Mouse (Mus musculus) frontal cortex, postnatal 14 days (tissue): ENCODE results near the gene Fam117b.

Source experiments
- DNase-seq, 2 experiments: peaks; one replicate each; pipeline ENCODE4 v3.0.0; 2022; ENCODE audit warnings: low spot score in 2 of 2

Gene Fam117b

DNA sequence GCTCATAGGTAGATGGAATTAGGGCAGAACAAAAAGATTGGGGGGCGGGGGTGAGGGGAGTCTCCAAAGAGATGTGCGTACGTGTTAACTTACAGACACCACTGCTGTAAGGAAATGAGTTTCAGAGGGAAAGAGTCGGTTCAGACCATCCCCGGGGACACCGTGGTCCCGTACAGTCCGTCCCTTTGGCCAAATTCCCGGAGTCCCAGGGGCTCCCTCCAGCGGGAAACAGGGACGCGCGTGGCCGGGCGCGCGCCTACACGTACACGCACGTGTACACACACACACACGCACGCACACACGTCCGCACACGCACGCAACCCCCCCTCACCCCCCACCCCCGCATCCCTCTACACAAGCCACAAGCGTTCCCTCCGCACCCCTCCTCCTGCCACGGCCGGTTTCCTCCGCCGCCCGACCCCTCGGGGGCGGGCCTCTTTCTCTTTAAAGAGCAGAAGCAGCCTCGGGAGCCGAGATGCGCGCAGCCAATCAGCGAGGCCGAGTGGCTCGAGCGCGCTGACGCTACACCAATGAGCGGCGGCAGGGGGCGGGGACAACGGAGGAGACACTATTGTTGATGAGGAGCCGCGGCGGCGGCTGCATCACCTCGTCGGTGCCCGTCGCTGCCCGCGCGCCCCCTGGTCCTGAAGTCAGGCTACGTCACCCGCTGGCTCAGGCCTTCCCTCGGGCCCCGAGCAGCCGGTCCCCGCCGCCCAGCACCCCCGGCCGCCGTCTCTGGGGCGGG is at the start of gene Fam117b:
Gene Fam117b, plus strand, starts transcription at position 594 of the 745 bp plus-strand sequence.
- peak; percentile 98 to 99 for DNase-seq

DNA sequence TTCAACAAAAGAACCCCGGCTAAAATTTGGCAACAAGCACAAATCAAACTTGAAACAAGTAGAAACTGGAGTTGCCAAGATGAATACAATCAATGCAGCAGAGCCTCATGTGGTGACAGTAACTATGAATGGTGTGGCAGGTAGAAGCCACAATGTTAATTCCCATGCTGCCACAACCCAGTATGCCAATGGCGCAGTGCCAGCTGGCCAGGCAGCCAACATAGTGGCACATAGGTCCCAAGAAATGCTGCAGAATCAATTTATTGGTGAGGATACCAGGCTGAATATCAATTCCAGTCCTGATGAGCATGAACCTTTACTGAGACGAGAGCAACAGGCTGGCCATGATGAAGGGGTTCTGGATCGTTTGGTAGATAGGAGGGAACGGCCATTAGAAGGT is 44.8 kb upstream of the Fam117b start:
- DNase-seq = no peak

DNA sequence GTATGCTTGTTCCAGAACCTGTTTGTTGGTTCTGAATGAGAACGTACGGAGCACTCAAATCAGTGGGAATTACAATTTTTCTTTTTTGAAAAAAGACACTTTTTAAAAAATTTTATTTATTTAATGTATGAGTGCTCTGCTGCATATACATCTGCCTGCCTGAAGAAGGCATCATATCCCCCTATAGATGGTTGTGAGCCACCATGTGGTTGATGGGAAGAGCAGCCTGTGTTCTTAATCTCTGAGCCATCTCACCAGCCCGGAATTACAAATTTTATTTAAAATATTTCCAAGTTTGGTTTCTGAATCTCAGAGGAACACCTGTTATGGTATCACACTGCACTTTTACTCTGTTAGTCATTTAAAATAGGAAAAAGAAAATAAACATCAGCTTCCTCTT is 38.8 kb upstream of the Fam117b start:
- DNase-seq = no peak

DNA sequence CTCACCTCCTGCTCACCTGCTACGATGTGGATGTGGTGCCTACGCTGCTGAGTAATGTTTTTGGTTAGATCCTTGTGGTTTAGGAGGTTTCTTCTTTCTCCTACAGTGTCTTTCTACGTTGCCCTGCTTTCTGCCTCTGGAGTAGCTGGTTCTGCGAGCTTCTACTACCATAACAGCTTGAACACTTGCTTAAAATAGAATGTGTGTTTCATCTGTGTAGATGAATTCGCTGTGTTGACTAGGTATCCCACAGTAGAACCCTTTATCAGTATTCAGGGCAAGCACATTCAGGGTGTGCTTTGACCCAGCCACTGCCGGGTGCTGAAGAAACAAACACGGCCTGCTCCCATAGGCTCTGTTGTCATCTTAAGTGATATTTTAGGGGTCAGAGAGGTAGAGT is 34.7 kb upstream of the Fam117b start:
- no peak for DNase-seq

DNA sequence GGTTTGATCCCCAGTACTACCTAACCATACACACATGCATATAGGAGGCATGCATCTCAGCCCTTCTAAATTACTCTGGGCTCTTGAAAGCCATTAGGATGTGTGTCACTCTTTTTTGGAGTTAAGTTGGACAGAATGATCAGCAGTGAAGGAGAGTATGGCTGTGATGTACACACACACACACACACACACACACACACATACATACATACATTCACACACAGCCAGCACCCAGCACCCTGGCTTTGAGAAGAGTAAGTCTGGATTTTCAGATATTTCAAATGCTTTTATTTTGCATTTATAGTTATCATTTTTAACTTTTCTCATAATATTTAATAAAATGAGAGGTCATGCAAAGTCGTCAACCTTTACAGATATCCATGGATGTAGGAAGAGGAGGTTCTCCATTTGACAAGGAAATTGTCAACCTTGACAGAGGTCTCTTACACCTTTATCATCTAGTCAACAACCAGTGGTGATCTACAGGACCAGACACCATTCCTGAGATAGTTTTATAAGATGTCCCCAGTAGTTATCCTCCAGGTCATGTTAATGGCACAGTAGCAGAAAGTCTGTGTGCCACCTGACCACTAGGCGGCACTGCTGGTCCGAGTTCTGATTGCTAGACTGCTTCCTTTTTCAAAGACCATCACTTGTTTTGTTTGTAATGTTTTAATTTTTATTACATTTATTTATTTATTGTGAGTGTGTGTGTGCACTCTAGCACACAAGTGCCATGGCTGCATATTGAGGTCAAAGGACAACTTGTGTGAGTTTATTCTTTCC is 29.3 kb upstream of the Fam117b start:
- peak; percentile 48 to 66 for DNase-seq

DNA sequence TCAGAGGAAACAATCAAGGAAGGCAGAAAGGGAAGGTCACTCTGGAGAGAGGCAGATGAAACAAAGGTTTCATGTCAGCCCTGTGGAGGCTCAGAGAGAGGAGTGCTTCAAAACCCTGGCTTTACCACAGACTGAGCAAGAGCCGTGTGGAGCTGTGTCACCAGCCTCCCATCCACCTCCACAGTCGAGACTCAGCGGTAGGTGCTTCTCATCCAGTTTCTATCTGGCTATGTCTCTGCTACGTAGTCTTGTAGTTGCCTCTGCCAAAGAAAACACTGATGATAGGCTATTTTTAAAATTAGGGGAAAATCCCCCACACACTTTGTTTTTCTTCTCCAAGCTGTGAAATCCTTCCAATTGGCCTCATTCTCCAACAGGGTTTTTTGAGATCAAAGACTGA is 25.9 kb upstream of the Fam117b start:
- DNase-seq = no peak

DNA sequence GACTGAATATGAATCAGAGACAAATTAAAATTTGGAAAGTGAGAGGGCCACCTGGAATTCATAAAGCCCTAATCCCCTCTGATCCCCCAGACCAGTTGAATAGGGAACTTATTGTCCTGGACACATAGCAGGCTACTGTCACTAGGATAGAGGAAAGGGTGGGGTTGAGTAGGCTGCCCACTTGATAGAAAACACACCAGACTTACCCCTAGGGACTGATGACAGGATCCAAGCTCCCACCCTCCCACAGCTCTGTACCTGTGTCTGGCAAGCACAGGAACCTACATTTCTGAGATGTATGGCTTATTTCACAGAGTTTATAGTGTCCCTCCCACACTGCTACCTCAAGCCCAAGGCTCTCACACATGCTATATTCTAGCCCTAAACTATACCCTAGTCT is 24.8 kb upstream of the Fam117b start:
- DNase-seq = no peak

DNA sequence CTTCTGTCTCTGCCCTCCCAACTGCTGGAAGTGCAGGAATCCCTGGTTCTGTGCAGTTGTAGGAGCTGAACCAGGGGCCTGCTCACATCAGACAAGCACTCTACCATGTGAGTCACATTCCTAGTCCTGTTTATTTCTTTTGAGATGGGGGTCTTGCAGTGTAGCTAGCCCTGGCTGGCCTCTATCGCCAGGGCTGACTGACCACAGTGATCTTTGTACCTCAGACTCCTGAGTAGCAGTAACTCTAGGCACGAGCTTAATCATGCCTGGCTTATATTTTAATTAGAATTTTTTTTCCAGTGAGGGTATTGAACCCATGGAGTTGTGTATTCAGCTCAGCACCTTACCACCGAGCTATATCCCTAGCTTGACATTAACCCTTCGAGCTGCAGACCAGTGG is 21.6 kb upstream of the Fam117b start:
- DNase-seq = no peak

DNA sequence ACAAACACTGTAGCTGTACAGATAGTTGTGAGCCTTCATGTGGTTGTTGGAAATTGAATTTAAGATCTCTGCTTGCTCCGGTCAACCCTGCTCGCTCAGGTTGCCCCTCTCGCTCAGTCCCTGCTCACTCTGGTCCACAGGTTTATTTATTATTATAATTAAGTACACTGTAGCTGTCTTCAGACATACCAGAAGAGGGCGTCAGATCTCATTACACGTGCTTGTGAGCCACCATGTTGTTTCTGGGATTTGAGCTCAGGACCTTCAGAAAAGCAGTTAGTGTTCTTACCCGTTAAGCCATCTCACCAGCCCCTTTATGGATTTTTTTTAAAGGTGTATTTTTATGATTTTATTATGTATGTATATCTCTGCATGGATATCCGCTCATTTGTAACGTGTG is 20.0 kb upstream of the Fam117b start:
- DNase-seq = no peak

DNA sequence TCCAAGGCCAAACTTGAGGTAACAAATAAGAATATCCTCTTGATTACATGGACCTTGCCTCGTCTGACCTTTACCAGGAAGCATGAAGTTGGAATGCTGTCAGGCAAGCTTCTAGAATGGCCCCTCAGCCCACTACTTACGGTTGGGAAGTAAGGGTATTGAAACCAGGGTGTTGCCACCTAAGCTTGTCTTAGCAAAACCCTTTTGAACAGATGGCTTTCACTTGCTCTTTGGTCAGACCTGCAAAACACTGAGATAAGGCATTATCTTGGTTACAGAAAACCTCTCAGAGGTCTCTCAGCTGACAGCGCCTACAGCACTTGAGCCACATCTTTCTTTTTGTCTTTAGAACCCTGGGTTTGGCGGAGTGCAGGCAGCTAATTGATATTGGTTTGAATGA is 18.8 kb upstream of the Fam117b start:
- no peak for DNase-seq

DNA sequence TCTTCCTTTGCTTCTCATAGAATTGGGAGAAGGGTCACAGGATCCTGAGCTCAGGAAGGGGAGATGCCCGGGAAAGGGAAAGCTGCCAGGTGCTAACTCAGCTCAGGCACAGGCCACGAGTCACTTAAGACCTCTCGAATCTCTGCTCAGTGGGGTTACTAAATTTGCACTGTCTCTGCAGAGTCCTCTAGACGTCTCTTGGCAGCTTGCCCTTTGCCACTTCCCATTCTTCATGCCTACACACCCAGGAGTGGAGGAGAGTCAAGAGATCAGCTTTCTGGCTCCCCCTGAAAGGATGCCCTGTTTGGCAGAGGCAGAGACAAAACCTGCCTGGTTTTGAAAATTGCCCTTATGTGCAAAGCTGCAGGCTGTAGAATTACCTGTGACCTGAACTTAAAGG is 17.4 kb upstream of the Fam117b start:
- peak; percentile 16 to 33 for DNase-seq

DNA sequence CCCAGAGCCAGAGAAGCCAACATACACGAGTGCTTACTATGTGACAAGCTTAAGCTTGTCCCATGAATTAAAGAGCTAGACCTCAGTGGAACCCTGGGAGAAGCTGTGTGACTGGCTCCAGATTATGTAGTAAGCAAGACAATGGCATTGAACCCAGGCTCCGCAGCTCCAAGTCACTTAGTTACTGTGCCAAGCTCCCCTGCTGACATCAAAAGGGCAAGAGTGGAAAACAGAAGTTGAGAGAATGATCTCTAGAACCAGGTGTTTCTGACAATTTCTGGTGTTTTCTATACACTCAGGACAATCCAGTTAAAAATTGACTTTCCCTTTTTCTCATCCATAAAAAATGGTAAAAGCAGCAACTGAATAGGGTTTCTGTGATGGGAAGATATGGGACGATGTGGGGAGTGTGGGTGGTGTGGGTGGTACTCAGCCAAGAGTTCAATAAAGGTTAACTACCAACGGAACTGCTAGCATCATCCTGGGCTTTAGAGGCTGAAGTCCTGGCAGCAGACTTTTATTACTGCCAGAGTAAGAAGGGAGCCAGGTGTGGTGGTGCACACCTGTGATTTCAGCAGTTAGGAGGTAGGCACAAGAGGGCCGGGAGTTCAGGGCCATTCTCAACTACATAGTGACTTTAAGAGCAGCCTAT is 15.5 kb upstream of the Fam117b start:
- DNase-seq = no peak

DNA sequence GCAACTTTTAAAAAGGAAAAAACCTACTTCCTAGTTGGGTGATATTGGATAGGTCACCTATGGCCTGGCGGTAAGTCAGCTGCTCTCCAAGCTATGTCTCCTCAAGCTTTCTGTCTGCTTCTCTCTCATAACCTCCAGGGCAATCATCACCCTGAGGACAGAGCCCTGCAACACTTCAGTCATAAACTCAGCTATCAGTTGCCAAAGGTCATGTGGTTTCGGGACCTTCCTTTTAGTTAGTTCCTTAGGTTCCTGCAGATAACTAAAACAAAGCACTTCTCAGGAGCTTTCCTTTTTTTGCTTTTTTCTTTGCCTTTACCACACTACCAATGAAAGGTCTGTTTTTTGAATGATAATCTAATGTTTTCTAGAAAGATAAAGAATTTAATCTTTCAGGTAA is 13.1 kb upstream of the Fam117b start:
- no peak for DNase-seq

DNA sequence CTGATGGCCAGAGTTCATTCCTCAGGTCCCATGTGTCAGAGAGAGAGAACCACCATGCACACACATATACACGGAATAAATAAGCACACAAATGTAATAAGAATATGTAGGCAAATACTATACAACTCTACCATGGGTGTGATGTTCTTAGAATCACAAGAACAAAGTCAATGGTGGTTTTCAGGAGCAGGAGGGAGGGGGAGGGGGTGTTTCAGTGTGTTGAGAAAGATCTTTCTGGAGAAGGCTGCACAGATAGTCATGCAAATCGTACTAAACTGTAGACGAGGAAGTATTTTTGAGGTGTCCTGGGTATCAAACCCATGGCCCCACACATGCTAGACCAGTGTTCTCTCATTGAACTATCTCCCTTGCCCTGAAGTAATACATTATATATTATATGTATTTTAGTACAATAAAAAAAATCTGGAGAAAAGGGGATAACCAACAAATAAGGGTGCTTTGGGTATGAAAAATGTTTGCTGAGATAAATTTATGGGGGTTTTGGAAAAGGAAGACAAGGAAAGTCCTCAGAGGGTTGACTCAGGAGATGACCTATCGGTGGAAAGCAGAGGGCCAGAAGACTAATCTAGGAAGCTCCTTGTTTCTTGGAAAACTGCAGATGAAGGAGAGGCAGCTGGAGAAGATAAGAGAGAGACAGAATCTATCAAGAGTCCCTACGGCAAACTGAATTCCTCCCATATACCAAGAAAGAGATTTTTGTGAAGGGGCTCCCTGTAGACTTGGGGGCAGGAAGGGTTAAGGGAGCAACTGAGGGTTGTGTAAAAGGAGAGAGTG is 11.5 kb upstream of the Fam117b start:
- no peak for DNase-seq

DNA sequence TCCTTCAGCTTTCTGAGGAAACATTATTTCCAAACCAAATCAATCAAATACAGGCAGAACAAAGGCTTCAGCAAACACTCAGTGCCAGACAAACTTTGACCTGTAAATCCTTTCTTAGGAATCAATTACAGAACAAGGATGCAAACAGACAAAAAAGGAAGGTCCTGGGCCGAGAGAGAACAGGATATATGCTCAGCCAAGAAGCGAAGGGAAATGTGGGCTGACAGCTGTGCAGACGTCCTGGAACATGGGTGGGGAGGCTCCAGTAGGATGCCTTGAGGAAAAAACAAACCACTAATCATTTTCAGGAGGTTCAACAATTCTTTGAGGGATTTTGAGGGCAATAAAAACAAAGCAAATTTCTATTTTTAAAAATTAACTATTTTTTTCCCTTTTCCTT is 10.2 kb upstream of the Fam117b start:
- no peak for DNase-seq

DNA sequence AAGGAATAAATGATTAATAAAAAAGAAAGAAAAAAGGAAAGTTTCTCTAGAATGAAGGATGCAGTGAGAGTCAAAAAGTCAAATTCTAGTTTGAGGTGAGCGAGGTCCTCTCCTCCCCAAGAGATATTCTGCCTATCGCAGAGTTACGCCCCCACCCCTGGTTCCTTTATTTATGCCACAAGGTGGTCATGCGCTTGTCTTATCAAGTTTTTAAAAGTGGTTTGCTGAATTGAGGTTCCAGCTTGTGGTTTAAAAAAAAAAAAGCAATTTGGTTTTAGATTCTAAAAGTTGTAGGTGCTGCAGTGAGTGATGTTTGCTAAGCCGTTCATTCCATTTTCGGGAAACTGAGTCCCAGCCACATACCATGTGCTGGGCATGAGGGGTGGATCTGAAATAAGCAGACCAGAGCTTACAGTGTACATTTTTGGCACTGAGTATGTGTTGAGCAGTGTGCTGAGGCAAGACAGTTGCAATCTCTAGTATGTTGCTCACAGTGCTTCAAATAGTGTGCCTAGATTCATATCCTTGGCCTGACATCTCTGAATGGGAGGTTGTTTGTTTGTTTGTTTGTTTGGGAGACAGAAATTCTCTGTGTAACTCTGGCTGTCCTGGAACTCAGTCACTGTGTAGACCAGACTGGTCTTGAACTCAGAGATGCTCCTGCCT is 8.0 kb upstream of the Fam117b start:
- DNase-seq = no peak

DNA sequence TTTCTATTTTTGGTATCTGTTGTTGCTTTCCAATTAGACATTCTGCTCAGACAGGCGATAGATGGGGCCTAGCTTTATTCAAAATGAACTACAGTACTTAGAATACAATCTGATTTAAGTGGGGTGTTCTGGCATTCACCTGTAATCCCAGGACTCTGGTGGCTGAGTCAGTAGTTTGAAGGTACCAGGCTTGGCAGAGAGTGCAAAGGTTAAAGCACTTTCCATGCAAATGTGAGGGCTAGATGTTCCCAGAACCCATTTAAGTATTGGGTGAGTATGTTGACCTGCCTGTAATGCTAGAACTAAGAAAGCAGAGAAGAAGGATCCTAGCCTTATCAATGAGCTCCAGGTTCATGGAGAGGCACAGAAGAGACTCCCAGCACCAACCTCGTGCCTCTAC is 6.9 kb upstream of the Fam117b start:
- no peak for DNase-seq

DNA sequence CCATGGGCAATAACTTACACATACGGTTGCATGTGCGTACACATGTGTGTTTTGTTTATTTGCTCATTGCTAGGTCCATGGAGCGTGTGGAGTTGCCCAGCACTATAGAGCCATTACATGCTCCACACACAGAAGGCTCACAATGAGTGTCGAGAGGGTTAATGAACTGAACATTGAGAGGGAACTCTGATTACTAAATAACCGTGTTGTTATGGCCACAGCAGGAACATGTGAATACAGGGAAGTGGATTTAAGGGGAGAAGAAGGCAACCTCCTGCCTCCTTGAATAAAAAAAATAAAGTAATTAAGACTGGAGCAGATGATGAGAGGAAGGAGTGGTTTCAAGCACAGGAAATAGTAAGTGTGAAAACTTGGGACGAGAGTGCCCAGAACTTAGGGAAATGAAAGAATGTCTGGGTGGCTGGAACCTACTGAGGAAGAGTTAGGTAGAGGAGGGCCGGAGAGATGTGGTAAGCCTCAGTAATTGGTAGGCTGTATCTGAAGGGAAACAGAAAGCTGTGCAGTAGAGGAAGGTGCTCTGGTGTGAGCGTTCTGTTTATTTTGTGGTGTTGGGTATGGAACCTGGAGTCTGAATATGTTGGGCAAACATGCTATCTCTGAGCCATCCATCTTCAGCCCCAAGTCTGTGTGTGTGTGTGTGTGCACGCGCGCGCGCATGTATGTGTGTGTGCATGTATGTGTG is 5.8 kb upstream of the Fam117b start:
- DNase-seq = no peak

DNA sequence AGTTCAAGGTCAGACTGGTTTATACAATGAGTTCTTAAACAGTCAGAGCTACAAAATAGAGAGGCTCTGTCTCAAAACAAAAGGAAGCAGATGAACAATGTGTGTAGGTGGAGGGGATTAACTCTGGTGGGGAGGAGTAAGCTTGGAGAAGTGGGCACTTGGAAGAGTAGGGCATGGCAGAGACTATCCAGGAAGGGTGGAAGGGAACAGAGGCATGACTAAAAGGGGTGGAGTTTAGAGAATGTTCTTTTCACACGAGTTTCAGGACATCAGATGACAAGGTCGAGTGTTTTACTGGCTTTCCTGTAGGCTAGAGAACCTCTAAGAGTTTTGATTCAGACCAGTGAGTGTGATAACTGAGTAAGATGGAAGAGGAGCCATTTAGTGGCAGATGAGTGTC is 5.1 kb upstream of the Fam117b start:
- DNase-seq = no peak

DNA sequence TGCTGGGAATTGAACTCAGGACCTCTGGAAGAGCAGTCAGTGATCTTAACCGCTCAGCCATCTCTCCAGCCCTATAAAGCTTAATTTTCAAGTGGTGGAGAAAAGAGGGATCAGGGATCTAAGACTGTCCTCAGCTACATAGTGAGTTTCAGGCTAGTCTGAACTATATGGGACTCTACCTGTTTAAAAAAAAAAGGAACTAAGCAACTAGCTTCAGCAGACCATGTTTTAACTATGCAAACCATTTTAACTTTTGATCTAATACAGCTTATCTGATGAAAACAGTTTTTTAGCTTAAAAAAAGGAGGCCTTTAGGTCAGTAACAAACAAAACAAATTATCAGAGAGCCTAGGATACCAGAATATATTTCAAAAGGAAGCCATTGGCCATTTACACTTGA is 1.9 kb upstream of the Fam117b start:
- no peak for DNase-seq
